Mouse (Mus musculus) cerebellum, adult 2 months (tissue): ENCODE results near the gene Dop1a.

Source experiments
- CTCF ChIP-seq: fragments of 200-500 bp; IDR thresholded peaks from 2 replicates; pipeline ENCODE4 v1.5.1; 2011; ENCODE audit warnings: low read depth, mild to moderate bottlenecking, control low read depth, low read length, moderate library complexity, borderline replicate concordance; ENCODE audit not compliant: insufficient read depth
- POLR2A ChIP-seq: fragments of 200-500 bp; IDR thresholded peaks from 2 replicates; pipeline ENCODE4 v1.6.1; 2011; ENCODE audit warnings: low read length, control low read depth, borderline replicate concordance; ENCODE audit not compliant: insufficient read depth

- TF ChIP-seq CTCF (no peak), POLR2A (no peak)
Measured at GRCm38 (mm10) chr9:86417971-86418370, 49.0 kb upstream of the Dop1a start.
